Mouse (Mus musculus) kidney, adult 2 months (tissue): ENCODE results near the gene Pzp.

Experiments used
- CTCF ChIP-seq: fragments of 200-500 bp; conservative IDR thresholded peaks from 2 replicates; pipeline ENCODE4 v1.5.1; 2011; ENCODE audit warnings: low read depth, mild to moderate bottlenecking, control low read depth, low read length, moderate library complexity, mixed read lengths; ENCODE audit not compliant: insufficient read depth, insufficient read length
- POLR2A ChIP-seq: fragments of 200-500 bp; IDR thresholded peaks from one replicate; pipeline ENCODE4 v1.6.1; 2011; ENCODE audit warnings: low read depth, low read length, control low read depth

DNA sequence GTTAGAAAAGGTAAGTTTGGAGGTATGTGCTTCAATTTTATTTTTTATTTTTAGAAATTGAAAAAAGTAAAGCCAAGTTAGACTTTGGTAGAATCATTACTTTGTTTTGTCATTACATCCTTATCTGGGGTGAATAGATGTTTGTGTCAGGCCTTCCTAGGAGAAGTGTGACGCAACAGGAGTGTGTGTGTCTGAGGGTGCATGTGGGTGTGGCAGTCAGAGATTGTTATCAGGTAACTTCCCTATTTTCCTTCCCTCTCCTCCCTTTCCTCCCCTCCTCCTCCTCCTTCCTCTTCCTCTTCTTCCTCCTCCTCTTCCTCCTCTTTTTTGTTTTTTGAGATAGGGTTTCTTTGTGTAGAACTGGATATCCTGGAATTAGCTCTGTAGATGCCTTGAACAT lies 590 bp upstream of the Pzp start:
- no peak for TF ChIP-seq POLR2A
- no peak for TF ChIP-seq CTCF
